Mouse (Mus musculus): ENCODE data around the gene Lrch3.

DNA sequence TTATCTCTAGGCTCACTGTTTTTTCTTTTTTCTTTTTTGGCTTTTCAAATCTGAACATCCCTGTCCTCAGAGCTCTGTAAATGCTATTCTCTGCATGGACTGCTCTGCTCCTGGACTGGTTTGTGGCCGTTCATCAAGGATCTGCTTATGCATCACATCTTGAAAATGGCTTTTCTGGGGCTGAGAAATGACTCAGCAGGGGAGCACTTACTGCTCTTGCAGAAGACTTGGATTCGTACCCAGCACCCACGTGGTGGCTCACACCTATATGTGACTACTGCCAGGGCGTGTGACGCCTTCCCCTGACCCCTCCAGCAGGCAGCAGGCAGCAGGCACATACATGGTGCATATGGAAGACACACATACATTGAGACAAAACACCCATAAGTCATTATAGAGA, 78.3 kb downstream of the Lrch3 start:
- TF ChIP-seq POLR2A (IDR thresholded peaks at IDR 0.05; ENCODE audit: low read depth, low read length) (no peak), CTCF (IDR thresholded peaks at IDR 0.05; ENCODE audit: borderline replicate concordance, insufficient read depth, low read length) (no peak)
